Mouse (Mus musculus) CH12.LX (cell line): ENCODE data around the gene Mrps12. TPM values are rescaled to one million over a fixed set of nuclear protein-coding genes. Genes with fewer than 3 reads are reported as not detected.

Experiments used
- DNase-seq: peaks from one replicate; pipeline ENCODE4 v3.0.0-alpha.2; 2013; ENCODE audit errors: extremely low read depth
- H3K27ac ChIP-seq: 2 replicates; pipeline ENCODE4 v1.5.1; 2012; ENCODE audit warnings: low read depth, mild to moderate bottlenecking, control low read depth, moderate library complexity; ENCODE audit not compliant: insufficient read depth
- H3K27me3 ChIP-seq: replicated peaks from 2 replicates; pipeline ENCODE3; 2012; ENCODE audit warnings: inconsistent platforms
- H3K36me3 ChIP-seq, 2 experiments: replicated peaks in 1 of 2; 2 replicates each; pipeline versions ENCODE3 to v1.6.1; 2012; ENCODE audit warnings: inconsistent platforms in 1 of 2, low read length in 1 of 2, mild to moderate bottlenecking in 1 of 2, mixed read lengths in 1 of 2, moderate library complexity in 1 of 2; ENCODE audit not compliant: control insufficient read depth in 1 of 2, insufficient read depth in 1 of 2
- H3K4me1 ChIP-seq, 2 experiments: 2 replicates each; pipeline ENCODE4 v1.6.1; 2012; ENCODE audit warnings: inconsistent platforms in 1 of 2, moderate library complexity in 1 of 2; ENCODE audit not compliant: insufficient read depth in 2 of 2, control insufficient read depth in 1 of 2
- H3K4me2 ChIP-seq: 2 replicates; pipeline ENCODE4 v1.6.1; 2012; ENCODE audit warnings: low read depth, mild to moderate bottlenecking, control low read depth; ENCODE audit not compliant: poor library complexity, insufficient read depth, severe bottlenecking
- H3K4me3 ChIP-seq, 3 experiments: fragments of 150-350 bp in 1 of 3; sonication (generic) in 1 of 3; replicated peaks in 1 of 3; 2 replicates each; pipeline versions ENCODE3 to v1.5.1; 2011 to 2012; ENCODE audit warnings: low read depth in 2 of 3, low read length in 2 of 3, mild to moderate bottlenecking in 2 of 3, moderate library complexity in 2 of 3, control low read depth in 1 of 3, improper control_type of control experiment in 1 of 3, inconsistent platforms in 1 of 3, mixed read lengths in 1 of 3; ENCODE audit not compliant: poor library complexity in 1 of 3
- H3K79me2 ChIP-seq: replicated peaks from 2 replicates; pipeline ENCODE4 v1.6.1; 2012; ENCODE audit warnings: mild to moderate bottlenecking, moderate library complexity; ENCODE audit not compliant: control insufficient read depth, poor library complexity, insufficient read depth, severe bottlenecking; ENCODE audit errors: extremely low read depth
- H3K9ac ChIP-seq: 2 replicates; pipeline ENCODE4 v1.6.1; 2012; ENCODE audit warnings: low read depth, mild to moderate bottlenecking, control low read depth, moderate library complexity; ENCODE audit not compliant: insufficient read depth
- H3K9me3 ChIP-seq: replicated peaks from 2 replicates; pipeline ENCODE3; 2012; ENCODE audit warnings: low read length, inconsistent platforms, mixed read lengths
- BHLHE40 ChIP-seq: IDR thresholded peaks from 2 replicates; pipeline ENCODE4 v1.6.1; 2011; ENCODE audit warnings: mild to moderate bottlenecking, low read depth, low read length, improper control_type of control experiment
- CHD1 ChIP-seq: IDR thresholded peaks from 2 replicates; pipeline ENCODE4 v1.6.1; 2012; ENCODE audit warnings: low read depth, low read length, improper control_type of control experiment, inconsistent platforms
- CHD2 ChIP-seq: IDR thresholded peaks from 2 replicates; pipeline ENCODE4 v1.6.1; 2011; ENCODE audit warnings: low read length, improper control_type of control experiment
- CTCF ChIP-seq, 2 experiments: IDR thresholded peaks in 1 of 2; conservative IDR thresholded peaks in 1 of 2; 2 replicates each; pipeline ENCODE4 v1.5.1; 2011 to 2012; ENCODE audit warnings: low read depth in 2 of 2, low read length in 2 of 2, improper control_type of control experiment in 1 of 2, inconsistent platforms in 1 of 2, mild to moderate bottlenecking in 1 of 2, moderate library complexity in 1 of 2
- E2F4 ChIP-seq: IDR thresholded peaks from 2 replicates; pipeline ENCODE4 v1.6.1; 2011; ENCODE audit warnings: low read depth, low read length, improper control_type of control experiment; ENCODE audit not compliant: insufficient replicate concordance
- EP300 ChIP-seq: IDR thresholded peaks from 2 replicates; pipeline ENCODE4 v1.6.1; 2011; ENCODE audit warnings: low read length, improper control_type of control experiment
- ETS1 ChIP-seq: conservative IDR thresholded peaks from 2 replicates; pipeline ENCODE4 v1.6.1; 2012; ENCODE audit warnings: low read depth, mild to moderate bottlenecking, inconsistent platforms, low read length, improper control_type of control experiment, moderate library complexity
- GABPA ChIP-seq: IDR thresholded peaks from 2 replicates; pipeline ENCODE4 v1.6.1; 2012; ENCODE audit warnings: low read depth, low read length, improper control_type of control experiment, inconsistent platforms; ENCODE audit not compliant: insufficient replicate concordance
- HCFC1 ChIP-seq: IDR thresholded peaks from 2 replicates; pipeline ENCODE4 v1.6.1; 2012; ENCODE audit warnings: low read depth, mild to moderate bottlenecking, inconsistent platforms, low read length, improper control_type of control experiment
- IRF4 ChIP-seq: IDR thresholded peaks from 2 replicates; pipeline ENCODE4 v1.6.1; 2014; ENCODE audit warnings: low read depth, mild to moderate bottlenecking, inconsistent platforms, low read length, improper control_type of control experiment
- JUN ChIP-seq: IDR thresholded peaks from 2 replicates; pipeline ENCODE4 v1.6.1; 2011; ENCODE audit warnings: low read depth, mild to moderate bottlenecking, low read length, improper control_type of control experiment, moderate library complexity; ENCODE audit not compliant: insufficient read depth
- KAT2A ChIP-seq: IDR thresholded peaks from 2 replicates; pipeline ENCODE4 v1.6.1; 2012; ENCODE audit warnings: low read length, improper control_type of control experiment, inconsistent platforms; ENCODE audit not compliant: insufficient replicate concordance
- MAFK ChIP-seq: IDR thresholded peaks from 2 replicates; pipeline ENCODE4 v1.6.1; 2011; ENCODE audit warnings: low read length, improper control_type of control experiment; ENCODE audit not compliant: insufficient replicate concordance
- MAX ChIP-seq: IDR thresholded peaks from 2 replicates; pipeline ENCODE4 v1.6.1; 2011; ENCODE audit warnings: low read length, improper control_type of control experiment
- MAZ ChIP-seq: IDR thresholded peaks from 2 replicates; pipeline ENCODE4 v1.6.1; 2012; ENCODE audit warnings: low read depth, mild to moderate bottlenecking, inconsistent platforms, low read length, improper control_type of control experiment, moderate library complexity
- NELFE ChIP-seq: IDR thresholded peaks from 2 replicates; pipeline ENCODE4 v1.6.1; 2011; ENCODE audit warnings: low read depth, low read length, improper control_type of control experiment
- PAX5 ChIP-seq: IDR thresholded peaks from 2 replicates; pipeline ENCODE4 v1.6.1; 2012; ENCODE audit warnings: low read length, inconsistent platforms, mixed read lengths
- POLR2A ChIP-seq: IDR thresholded peaks from 2 replicates; pipeline ENCODE4 v1.6.1; 2011; ENCODE audit warnings: low read depth, mild to moderate bottlenecking, improper control_type of control experiment, low read length
- POLR2AphosphoS2 ChIP-seq: IDR thresholded peaks from 2 replicates; pipeline ENCODE4 v1.6.1; 2011; ENCODE audit warnings: low read depth, low read length, improper control_type of control experiment
- RAD21 ChIP-seq: IDR thresholded peaks from 2 replicates; pipeline ENCODE4 v1.6.1; 2011; ENCODE audit warnings: low read depth, mild to moderate bottlenecking, low read length, improper control_type of control experiment, moderate library complexity
- RCOR1 ChIP-seq: conservative IDR thresholded peaks from 2 replicates; pipeline ENCODE4 v1.6.1; 2012; ENCODE audit warnings: low read depth, mild to moderate bottlenecking, inconsistent platforms, low read length, improper control_type of control experiment
- SIN3A ChIP-seq: IDR thresholded peaks from 2 replicates; pipeline ENCODE4 v1.6.1; 2012; ENCODE audit warnings: low read length, improper control_type of control experiment, inconsistent platforms
- SMC3 ChIP-seq: IDR thresholded peaks from 2 replicates; pipeline ENCODE4 v1.6.1; 2011; ENCODE audit warnings: low read depth, low read length, improper control_type of control experiment
- TBP ChIP-seq: conservative IDR thresholded peaks from 2 replicates; pipeline ENCODE4 v1.6.1; 2011; ENCODE audit warnings: low read depth, low read length, improper control_type of control experiment
- USF2 ChIP-seq: conservative IDR thresholded peaks from 2 replicates; pipeline ENCODE4 v1.6.1; 2011; ENCODE audit warnings: low read depth, low read length, improper control_type of control experiment
- ZC3H11A ChIP-seq: IDR thresholded peaks from 2 replicates; pipeline ENCODE4 v1.6.1; 2012; ENCODE audit warnings: low read depth, mild to moderate bottlenecking, inconsistent platforms, low read length, improper control_type of control experiment
- dilution Hi-C: fragments of 300-500 bp; cut with MboI; formaldehyde crosslinking; loops from 2 replicates; pipeline ENCODE4 v1.14.3; 2020; ENCODE audit warnings: low sequenced_read_pairs; ENCODE audit not compliant: extremely low pct_unique_long_range_greater_than_20kb, extremely low pct_ligation_motif_present
- in situ Hi-C: fragments of 300-500 bp; cut with MboI; formaldehyde crosslinking; loops from 3 replicates; pipeline ENCODE4 v1.14.3; 2019; ENCODE audit warnings: low sequenced_read_pairs, low pct_ligation_motif_present, low pct_unique_long_range_greater_than_20kb, mixed read lengths
- polyA plus RNA-seq: library from polyadenylated mRNA; unstranded; fragments of >175 nt; gene quantifications from 2 replicates; pipeline ENCODE4 v1.2.1, GENCODE M21; 2012; ENCODE audit warnings: low read depth; ENCODE audit not compliant: insufficient read length
- total RNA-seq, 2 experiments: library from RNA; depleted of rRNA; stranded (reverse); fragments of 300-350 nt in 1 of 2; fragments of >200 nt in 1 of 2; gene quantifications; 2 replicates each; pipeline ENCODE4 v1.2.3; 2012 to 2014

Gene Mrps12
- total and polyA plus RNA-seq, 3 experiments: 66.0 to 112 (median 91.6) TPM

DNA sequence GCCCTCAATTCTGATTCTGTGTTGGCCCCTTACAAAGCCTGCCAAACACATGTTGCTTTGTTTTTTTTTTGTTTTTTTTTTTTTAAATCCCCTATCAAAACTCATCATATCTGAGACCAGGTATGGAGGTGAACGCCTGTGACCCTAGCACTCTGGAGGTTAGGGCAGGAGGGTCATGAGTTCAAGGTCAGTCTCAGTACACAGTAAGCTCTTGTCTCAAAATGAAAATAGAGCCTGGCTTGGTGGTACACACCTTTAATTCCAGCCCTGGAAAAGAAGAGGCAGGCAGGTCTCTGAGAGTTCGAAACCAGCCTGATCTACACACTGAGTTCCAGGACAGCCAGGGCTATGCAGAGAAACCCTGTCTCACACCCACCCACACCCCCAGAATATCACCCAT is 22.0 kb downstream of the Mrps12 start:
- Histone ChIP-seq H3K27me3 (no peaks in the 10 kb centered on the region), H3K4me1 (peaks cover 0 to 3% of the 10 kb centered on the region in 2 experiments; a peak in 2 of 4 replicates), H3K27ac (no peak overlapping the region), H3K9ac (no peak overlapping the region), H3K79me2 (no peaks in the 10 kb centered on the region), H3K4me2 (no peak overlapping the region), H3K36me3 (no peaks in the 10 kb centered on the region), H3K4me3 (no peak overlapping the region), H3K9me3 (peaks cover 4% of the 10 kb centered on the region)
- TF ChIP-seq ZC3H11A (no peak), IRF4 (no peak), MAFK (no peak), BHLHE40 (no peak), HCFC1 (no peak), TBP (no peak), POLR2A (no peak), RAD21 (no peak), PAX5 (no peak), E2F4 (no peak), JUN (no peak), NELFE (no peak), KAT2A (no peak)
- dilution Hi-C loops: no loop called here
- DNase-seq: no peak
- in situ Hi-C loops: no loop called here

GRCm38 (mm10) chr7:28719159-28719558 is 22.5 kb downstream of the Mrps12 start:
- H3K9me3 ChIP-seq: no peaks in the 10 kb centered on the region
- dilution Hi-C loops (no loop called here), in situ Hi-C loops (no loop called here)
- no peak overlapping the region for H3K9ac ChIP-seq
- H3K4me1 ChIP-seq: peaks cover 2 to 8% of the 10 kb centered on the region in 2 experiments; a peak in 2 of 4 replicates
- no peak overlapping the region for H3K4me2 ChIP-seq
- no peaks in the 10 kb centered on the region for H3K36me3 ChIP-seq
- no peak overlapping the region for H3K27ac ChIP-seq
- no peak for TF ChIP-seq USF2
- TF ChIP-seq RCOR1: no peak
- no peak for TF ChIP-seq GABPA
- TF ChIP-seq IRF4: no peak
- TF ChIP-seq NELFE: no peak
- TF ChIP-seq SIN3A: no peak
- TF ChIP-seq ETS1: no peak
- TF ChIP-seq EP300: no peak
- TF ChIP-seq POLR2AphosphoS2: no peak
- TF ChIP-seq MAX: no peak
- no peak for TF ChIP-seq CHD2
- TF ChIP-seq E2F4: no peak
- TF ChIP-seq CTCF (conservative IDR thresholded peaks at IDR 0.05 in 1 of 2, IDR thresholded peaks at IDR 0.05 in 1 of 2; ENCODE audit: low read depth in 2 of 2, low read length in 2 of 2): no peak
- no peak for TF ChIP-seq SMC3
- no peak for TF ChIP-seq TBP
- no peak for TF ChIP-seq MAZ
- TF ChIP-seq MAFK: no peak
- no peak for TF ChIP-seq CHD1
- no peak for TF ChIP-seq JUN
- H3K27me3 ChIP-seq: no peaks in the 10 kb centered on the region
- H3K4me3 ChIP-seq: no peak overlapping the region
- DNase-seq: no peak
- H3K79me2 ChIP-seq: no peaks in the 10 kb centered on the region
